Mouse (Mus musculus): Measurements from ENCODE around the gene Vmn2r90. TPM values are rescaled to one million over a fixed set of nuclear protein-coding genes. Genes with fewer than 3 reads are reported as not detected.

The Vmn2r90 gene
- polyA plus RNA-seq, 1 experiment from 2014 or later, result not detected

- Histone ChIP-seq H3K36me3 (no peaks in the 10 kb centered on the region), H3K27me3 (replicated peaks) (no peaks in the 10 kb centered on the region), H3K9ac (no peak overlapping the region), H3K9me3 (no peaks in the 10 kb centered on the region), H3K27ac (no peak overlapping the region), H3K4me3 (no peak overlapping the region), H3K4me2 (replicated peaks) (no peak overlapping the region), H3K4me1 (no peaks in the 10 kb centered on the region)
- no peak for ATAC-seq (ENCODE audit: low FRiP score, low read depth)
- WGBS, result 64% methylated on average over 1 of the region's 1 CpGs
Observed at GRCm38 (mm10) chr17:17764206-17764605, 60.7 kb downstream of the Vmn2r90 start.

GRCm38 (mm10) chr17:17766481-17766880 lies 62.9 kb downstream of the Vmn2r90 start:
- H3K27ac ChIP-seq, result no peak overlapping the region
- WGBS, result 11% methylated on average over 3 of the region's 3 CpGs
- H3K27me3 ChIP-seq (replicated peaks), result no peaks in the 10 kb centered on the region
- ATAC-seq (ENCODE audit: low FRiP score, low read depth), result peak; percentile 75
- no peak overlapping the region for H3K4me3 ChIP-seq
- no peak overlapping the region for H3K9ac ChIP-seq
- H3K4me2 ChIP-seq (replicated peaks), result no peak overlapping the region
- H3K36me3 ChIP-seq, result no peaks in the 10 kb centered on the region
- no peaks in the 10 kb centered on the region for H3K4me1 ChIP-seq
- H3K9me3 ChIP-seq, result no peaks in the 10 kb centered on the region

Other genes with a start within 250 kb of the Vmn2r90 start
- gene Lnpep, start 78.7 kb upstream of the Vmn2r90 start, polyA plus RNA-seq (2016; fragmentation: Nextera tagmentation; extraction: Ambion mirVana), result 9.4 and 9.9 TPM in 2 replicates
- 48.1 and 54.2 TPM in 2 replicates for gene Spaca6, start 123.4 kb downstream of the Vmn2r90 start, polyA plus RNA-seq (2016; fragmentation: Nextera tagmentation; extraction: Ambion mirVana)
- gene Has1, start 151.5 kb downstream of the Vmn2r90 start, polyA plus RNA-seq (2016; fragmentation: Nextera tagmentation; extraction: Ambion mirVana), result 1.1 and 1.3 TPM in 2 replicates
- 0.34 TPM in 1 of 2 replicates, not detected in the other for gene Fpr1, start 180.2 kb downstream of the Vmn2r90 start, polyA plus RNA-seq (2016; fragmentation: Nextera tagmentation; extraction: Ambion mirVana)
- gene Fpr2, start 184.1 kb downstream of the Vmn2r90 start, polyA plus RNA-seq (2016; fragmentation: Nextera tagmentation; extraction: Ambion mirVana), result not detected in 2 replicates
- not detected in 2 replicates for gene Fpr3, start 184.1 kb downstream of the Vmn2r90 start, polyA plus RNA-seq (2016; fragmentation: Nextera tagmentation; extraction: Ambion mirVana)